Mouse (Mus musculus) lung, embryonic 15.5 days (tissue): ENCODE results near the gene Slc17a5. TPM values are rescaled to one million over a fixed set of nuclear protein-coding genes. Genes with fewer than 3 reads are reported as not detected.
A peak's percentile ranks its signal among the peaks of the same experiment; 100 is the strongest.

Experiments
- ATAC-seq: fragments of 200-750 bp; cut with Nextera tagmentation; 2 replicates; pipeline ENCODE4 v1.8.0; 2017; ENCODE audit warnings: moderate number of reproducible peaks, borderline replicate concordance; ENCODE audit not compliant: low FRiP score, low TSS enrichment; ENCODE audit errors: extremely low read depth
- H3K27ac ChIP-seq: fragments of 300-500 bp; sonication (generic); 2 replicates; pipeline ENCODE4 v1.5.1; 2015; ENCODE audit warnings: moderate library complexity, mild to moderate bottlenecking, inconsistent platforms
- H3K27me3 ChIP-seq: fragments of 300-500 bp; sonication (generic); 2 replicates; pipeline ENCODE4 v1.6.1; 2015; ENCODE audit warnings: inconsistent platforms
- H3K36me3 ChIP-seq: fragments of 300-500 bp; sonication (generic); 2 replicates; pipeline ENCODE4 v1.6.1; 2015; ENCODE audit warnings: inconsistent platforms
- H3K4me1 ChIP-seq: fragments of 300-500 bp; sonication (generic); 2 replicates; pipeline ENCODE4 v1.6.1; 2015; ENCODE audit warnings: inconsistent platforms
- H3K4me2 ChIP-seq: fragments of 300-500 bp; sonication (generic); 2 replicates; pipeline ENCODE4 v1.6.1; 2015; ENCODE audit warnings: inconsistent platforms, mild to moderate bottlenecking, moderate library complexity
- H3K4me3 ChIP-seq: fragments of 300-500 bp; sonication (generic); 2 replicates; pipeline ENCODE4 v1.5.1; 2015; ENCODE audit warnings: mild to moderate bottlenecking, inconsistent platforms
- H3K9ac ChIP-seq: fragments of 300-500 bp; sonication (generic); 2 replicates; pipeline ENCODE4 v1.6.1; 2015; ENCODE audit warnings: inconsistent platforms
- H3K9me3 ChIP-seq: fragments of 300-500 bp; sonication (generic); 2 replicates; pipeline ENCODE4 v1.6.1; 2016; ENCODE audit warnings: inconsistent platforms
- WGBS: fragments of 180-500 bp; shearing (Covaris S2); methylation state at CpG from one replicate; pipeline ENCODE4 v1.1.7; 2015; 5-methylcytosine and 5-hydroxymethylcytosine counted together
- polyA plus RNA-seq: library from polyadenylated mRNA; unstranded; fragments of >200 nt; fragmentation: Nextera tagmentation; extraction: Ambion mirVana; gene quantifications from 2 replicates; pipeline ENCODE4 v1.2.1, GENCODE M21; 2015

The Slc17a5 gene
- polyA plus RNA-seq, 1 experiment from 2014 or later, result 13.3 TPM

- 89% methylated on average over 18 of the region's 18 CpGs for WGBS
- Histone ChIP-seq H3K9me3 (no peaks in the 10 kb centered on the region), H3K9ac (no peak overlapping the region), H3K36me3 (no peaks in the 10 kb centered on the region), H3K4me2 (no peak overlapping the region), H3K4me3 (no peak overlapping the region), H3K27me3 (no peaks in the 10 kb centered on the region), H3K4me1 (no peaks in the 10 kb centered on the region), H3K27ac (no peak overlapping the region)
- ATAC-seq, result no peak
Measured at GRCm38 (mm10) chr9:78595769-78596555, 8.1 kb upstream of the Slc17a5 start.

- whole genome bisulfite sequencing, result 70% methylated on average over 3 of the region's 3 CpGs
- H3K4me1 ChIP-seq, result no peaks in the 10 kb centered on the region
- no peak for ATAC-seq
Measured at GRCm38 (mm10) chr9:78595257-78595656, 7.4 kb upstream of the Slc17a5 start.

GRCm38 (mm10) chr9:78590471-78590870, 2.6 kb upstream of the Slc17a5 start:
- H3K27ac ChIP-seq, result no peak overlapping the region
- H3K27me3 ChIP-seq, result no peaks in the 10 kb centered on the region
- peaks cover 8% of the 10 kb centered on the region; the same call in 1 of the 2 replicates for H3K4me1 ChIP-seq
- no peaks in the 10 kb centered on the region for H3K36me3 ChIP-seq
- no peak overlapping the region for H3K9ac ChIP-seq
- no peak overlapping the region for H3K4me3 ChIP-seq
- H3K9me3 ChIP-seq, result no peaks in the 10 kb centered on the region
- ATAC-seq, result no peak
- 89% methylated on average over 2 of the region's 2 CpGs for WGBS
- no peak overlapping the region for H3K4me2 ChIP-seq

More at GRCm38 (mm10) chr9:78595257-78595656, 7.4 kb upstream of the Slc17a5 start:
- Histone ChIP-seq H3K27me3 (no peaks in the 10 kb centered on the region), H3K4me2 (no peak overlapping the region), H3K27ac (no peak overlapping the region), H3K9ac (no peak overlapping the region), H3K36me3 (no peaks in the 10 kb centered on the region), H3K9me3 (no peaks in the 10 kb centered on the region), H3K4me3 (no peak overlapping the region)

GRCm38 (mm10) chr9:78588411-78589033, 681 bp upstream of the Slc17a5 start:
- peak; percentile 30; the same call in 1 of the 2 replicates for ATAC-seq
- 77% methylated on average over 10 of the region's 10 CpGs for WGBS

GRCm38 (mm10) chr9:78587218-78587883, 490 bp downstream of the Slc17a5 start:
- Histone ChIP-seq H3K4me2 (peak overlapping the region; percentile 58), H3K4me1 (peaks cover 11% of the 10 kb centered on the region; the same call in 1 of the 2 replicates), H3K36me3 (no peaks in the 10 kb centered on the region), H3K27me3 (no peaks in the 10 kb centered on the region), H3K9ac (peak overlapping the region; percentile 59), H3K27ac (peak overlapping the region; percentile 12; the same call in 1 of the 2 replicates), H3K9me3 (no peaks in the 10 kb centered on the region), H3K4me3 (peak overlapping the region; percentile 63)
- 1% methylated on average over 31 of the region's 31 CpGs for WGBS
- 0 out of 2 replicates have a peak, but pooled peaks have one; percentile 28 for ATAC-seq

More at GRCm38 (mm10) chr9:78588411-78589033, 681 bp upstream of the Slc17a5 start:
- Histone ChIP-seq H3K27ac (0 out of 2 replicates have a peak overlapping the region, but pooled peaks have one; percentile 15), H3K36me3 (no peaks in the 10 kb centered on the region), H3K9me3 (no peaks in the 10 kb centered on the region), H3K9ac (no peak overlapping the region), H3K4me2 (peak overlapping the region; percentile 58), H3K27me3 (no peaks in the 10 kb centered on the region), H3K4me3 (peak overlapping the region; percentile 63), H3K4me1 (peaks cover 11% of the 10 kb centered on the region; the same call in 1 of the 2 replicates)

GRCm38 (mm10) chr9:78579644-78580396, 8.0 kb downstream of the Slc17a5 start:
- Histone ChIP-seq H3K36me3 (0 out of 2 replicates have a peak, but pooled peaks cover 14% of the 10 kb centered on the region), H3K9ac (no peak overlapping the region), H3K4me3 (no peak overlapping the region), H3K27ac (no peak overlapping the region), H3K27me3 (no peaks in the 10 kb centered on the region), H3K4me2 (no peak overlapping the region), H3K4me1 (no peaks in the 10 kb centered on the region), H3K9me3 (no peaks in the 10 kb centered on the region)
- 41% methylated on average over 10 of the region's 10 CpGs for WGBS
- no peak; the same call in 1 of the 2 replicates for ATAC-seq

GRCm38 (mm10) chr9:78578824-78579223, 9.0 kb downstream of the Slc17a5 start:
- Histone ChIP-seq H3K9ac (no peak overlapping the region), H3K9me3 (no peaks in the 10 kb centered on the region), H3K27ac (no peak overlapping the region), H3K4me1 (no peaks in the 10 kb centered on the region), H3K27me3 (no peaks in the 10 kb centered on the region), H3K4me2 (no peak overlapping the region), H3K4me3 (no peak overlapping the region), H3K36me3 (0 out of 2 replicates have a peak, but pooled peaks cover 14% of the 10 kb centered on the region)
- ATAC-seq, result no peak
- 86% methylated on average over 7 of the region's 7 CpGs for WGBS

GRCm38 (mm10) chr9:78576466-78576865, 11.4 kb downstream of the Slc17a5 start:
- Histone ChIP-seq H3K9ac (no peak overlapping the region), H3K4me1 (no peaks in the 10 kb centered on the region), H3K27ac (no peak overlapping the region), H3K36me3 (0 out of 2 replicates have a peak, but pooled peaks cover 14% of the 10 kb centered on the region), H3K4me3 (no peak overlapping the region), H3K27me3 (no peaks in the 10 kb centered on the region), H3K4me2 (no peak overlapping the region), H3K9me3 (no peaks in the 10 kb centered on the region)
- ATAC-seq, result no peak
- WGBS, result 86% methylated on average over 5 of the region's 5 CpGs

- Histone ChIP-seq H3K4me1 (no peaks in the 10 kb centered on the region), H3K27ac (no peak overlapping the region), H3K9ac (no peak overlapping the region), H3K27me3 (no peaks in the 10 kb centered on the region), H3K4me3 (no peak overlapping the region), H3K9me3 (no peaks in the 10 kb centered on the region), H3K4me2 (no peak overlapping the region), H3K36me3 (peaks cover 7% of the 10 kb centered on the region; the same call in 1 of the 2 replicates)
- 93% methylated on average over 9 of the region's 9 CpGs for WGBS
- no peak for ATAC-seq
Measured at GRCm38 (mm10) chr9:78569934-78570333, 17.9 kb downstream of the Slc17a5 start.

- Histone ChIP-seq H3K27ac (no peak overlapping the region), H3K4me3 (no peak overlapping the region), H3K36me3 (0 out of 2 replicates have a peak, but pooled peaks cover 2% of the 10 kb centered on the region), H3K27me3 (no peaks in the 10 kb centered on the region), H3K4me2 (no peak overlapping the region), H3K4me1 (no peaks in the 10 kb centered on the region), H3K9me3 (no peaks in the 10 kb centered on the region), H3K9ac (no peak overlapping the region)
- WGBS, result 83% methylated on average over 4 of the region's 4 CpGs
- ATAC-seq, result no peak
Measured at GRCm38 (mm10) chr9:78559479-78559878, 28.4 kb downstream of the Slc17a5 start.

- WGBS, result 70% methylated on average over 8 of the region's 8 CpGs
Measured at GRCm38 (mm10) chr9:78558586-78559214, 29.1 kb downstream of the Slc17a5 start.

More at GRCm38 (mm10) chr9:78558586-78559214, 29.1 kb downstream of the Slc17a5 start:
- Histone ChIP-seq H3K4me2 (no peak overlapping the region), H3K36me3 (0 out of 2 replicates have a peak, but pooled peaks cover 2% of the 10 kb centered on the region), H3K4me3 (no peak overlapping the region), H3K27me3 (no peaks in the 10 kb centered on the region), H3K9me3 (no peaks in the 10 kb centered on the region), H3K4me1 (no peaks in the 10 kb centered on the region), H3K27ac (no peak overlapping the region), H3K9ac (no peak overlapping the region)
- no peak for ATAC-seq
